Mouse (Mus musculus): ENCODE measurements around the gene Bbc3.
"Not testable (repeated sequence)": the region's sequence is repeated elsewhere in the genome, so short reads cannot be mapped to it uniquely, and the experiment has no call there.

Gene Bbc3

GRCm38 (mm10) chr7:16294837-16295236, 13.4 kb upstream of the Bbc3 start:
- peak; percentile 95 for DNase-seq

GRCm38 (mm10) chr7:16295321-16295900, 12.8 kb upstream of the Bbc3 start:
- peak; percentile 91 for DNase-seq

- DNase-seq = no peak
Observed at GRCm38 (mm10) chr7:16296146-16296545, 12.0 kb upstream of the Bbc3 start.

- DNase-seq = peak; percentile 82
Observed at GRCm38 (mm10) chr7:16296766-16297390, 11.3 kb upstream of the Bbc3 start.

GRCm38 (mm10) chr7:16297616-16298015, 10.6 kb upstream of the Bbc3 start:
- no peak for DNase-seq

- DNase-seq = no peak
Observed at GRCm38 (mm10) chr7:16298927-16299326, 9.3 kb upstream of the Bbc3 start.

- DNase-seq = peak; percentile 98
Observed at GRCm38 (mm10) chr7:16299419-16300035, 8.7 kb upstream of the Bbc3 start.

- DNase-seq = not testable (repeated sequence)
Observed at GRCm38 (mm10) chr7:16307141-16307540, 1.1 kb upstream of the Bbc3 start.

- DNase-seq = no peak
Observed at GRCm38 (mm10) chr7:16308555-16309317, 543 bp downstream of the Bbc3 start.

GRCm38 (mm10) chr7:16309318-16310019, 1.3 kb downstream of the Bbc3 start:
- DNase-seq = peak; percentile 85

GRCm38 (mm10) chr7:16310020-16310520, 1.9 kb downstream of the Bbc3 start:
- DNase-seq = peak; percentile 75

GRCm38 (mm10) chr7:16310521-16311452, 2.6 kb downstream of the Bbc3 start:
- DNase-seq = peak; percentile 64

- DNase-seq = peak; percentile 32
Observed at GRCm38 (mm10) chr7:16311453-16312004, 3.3 kb downstream of the Bbc3 start.

- DNase-seq = no peak
Observed at GRCm38 (mm10) chr7:16312011-16312671, 3.9 kb downstream of the Bbc3 start.

- no peak for DNase-seq
Observed at GRCm38 (mm10) chr7:16312672-16313311, 4.6 kb downstream of the Bbc3 start.

- DNase-seq = peak; percentile 75
Observed at GRCm38 (mm10) chr7:16313481-16314220, 5.5 kb downstream of the Bbc3 start.

GRCm38 (mm10) chr7:16314221-16314775, 6.1 kb downstream of the Bbc3 start:
- DNase-seq = no peak

- no peak for DNase-seq
Observed at GRCm38 (mm10) chr7:16315222-16315759, 7.1 kb downstream of the Bbc3 start.

- no peak for DNase-seq
Observed at GRCm38 (mm10) chr7:16317094-16317493, 8.9 kb downstream of the Bbc3 start.

All from right cerebral cortex, adult 18-20 months (tissue).